Mouse (Mus musculus): ENCODE measurements around the gene Nt5c2. TPM values are rescaled to one million over a fixed set of nuclear protein-coding genes. Genes with fewer than 3 reads are reported as not detected.
A peak's percentile ranks its signal among the peaks of the same experiment; 100 is the strongest.
"Not testable (repeated sequence)": the region's sequence is repeated elsewhere in the genome, so short reads cannot be mapped to it uniquely, and the experiment has no call there.

Nt5c2 gene
- polyA plus RNA-seq, 1 experiment from 2014 or later, result 73.5 TPM

DNA sequence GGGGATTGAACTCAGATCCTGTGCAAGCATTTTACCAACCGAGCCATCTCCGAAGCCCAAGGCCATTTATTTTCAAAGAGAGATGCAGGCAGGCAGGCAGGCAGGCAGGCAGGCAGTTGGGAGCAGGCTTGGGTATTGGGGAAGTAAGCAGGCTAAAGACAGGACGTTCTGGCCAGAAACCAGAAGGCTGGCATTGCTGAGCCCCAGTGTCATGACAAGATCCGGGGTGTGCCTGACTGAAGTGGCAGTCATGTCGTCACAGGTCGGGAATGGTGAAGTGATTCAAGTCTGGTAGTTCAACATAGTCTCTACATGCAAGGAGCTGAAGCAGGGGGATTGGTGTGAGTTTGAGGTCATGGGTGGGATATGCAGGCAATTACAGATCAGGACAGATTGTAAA, 27.3 kb downstream of the Nt5c2 start:
- Histone ChIP-seq H3K27me3 (ENCODE audit: control insufficient read depth, insufficient read depth, low read length) (no peaks in the 10 kb centered on the region), H3K4me2 (no peak overlapping the region), H3K36me3 (ENCODE audit: control insufficient read depth, insufficient read depth, low read length) (no peaks in the 10 kb centered on the region), H3K9me3 (ENCODE audit: control insufficient read depth, low read length) (no peaks in the 10 kb centered on the region), H3K4me1 (ENCODE audit: control insufficient read depth, insufficient read depth, low read length) (peaks cover 3% of the 10 kb centered on the region; the same call in 1 of the 2 replicates), H3K27ac (ENCODE audit: low read depth, low read length) (no peak overlapping the region), H3K4me3 (ENCODE audit: low read depth, low read length) (no peak overlapping the region), H3K9ac (ENCODE audit: low read length) (no peak overlapping the region)
- ATAC-seq (ENCODE audit: low FRiP score) (no peak), DNase-seq (ENCODE audit: low spot score, missing footprints) (no peak)
- WGBS, result 83% methylated on average over 6 of the region's 6 CpGs

DNA sequence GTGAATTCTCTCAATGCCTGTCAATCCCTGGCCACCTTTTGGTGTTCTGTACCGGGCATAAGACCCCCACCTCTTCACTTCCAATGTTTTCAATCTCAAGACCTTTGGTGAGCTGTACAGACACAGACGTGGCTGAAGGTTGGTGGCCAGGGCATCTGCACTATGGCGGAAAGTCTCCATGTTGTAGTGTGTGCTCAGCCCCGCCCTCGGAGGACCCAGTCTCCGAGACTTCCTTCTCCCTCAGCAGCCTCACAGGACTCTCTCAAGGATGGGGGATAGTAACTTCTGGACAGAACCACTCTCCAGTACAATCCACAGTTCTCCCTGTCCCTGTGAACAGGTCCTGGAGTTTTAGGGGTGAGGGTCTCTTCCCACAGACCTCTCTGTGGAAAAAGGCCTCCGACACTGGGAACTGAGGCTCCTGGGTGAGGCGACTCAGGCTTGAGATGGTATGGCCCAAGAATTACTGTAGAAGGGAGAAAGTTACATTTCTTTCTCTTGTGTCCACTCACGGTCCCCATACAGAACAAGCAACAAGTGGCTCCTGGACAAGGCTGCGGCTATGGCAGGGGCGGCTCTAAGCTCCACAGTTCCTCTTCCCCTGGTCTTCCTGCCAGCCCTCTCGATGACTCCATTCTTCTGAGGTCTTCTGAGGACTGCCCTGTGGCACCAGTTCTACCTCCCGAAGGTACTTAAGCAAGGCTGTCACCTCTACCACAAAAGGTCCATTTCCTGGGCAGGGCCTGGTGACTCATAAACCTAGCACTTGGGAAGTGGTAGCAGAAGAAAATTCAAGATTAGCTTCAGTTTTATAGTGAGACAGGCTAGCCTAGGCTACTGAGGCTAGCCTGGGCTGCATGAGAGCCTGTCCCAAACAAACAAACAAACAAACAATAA, 30.0 kb downstream of the Nt5c2 start:
- Histone ChIP-seq H3K36me3 (ENCODE audit: control insufficient read depth, insufficient read depth, low read length) (no peaks in the 10 kb centered on the region), H3K27ac (ENCODE audit: low read depth, low read length) (no peak overlapping the region), H3K9me3 (ENCODE audit: control insufficient read depth, low read length) (no peaks in the 10 kb centered on the region), H3K4me3 (ENCODE audit: low read depth, low read length) (no peak overlapping the region), H3K4me2 (no peak overlapping the region), H3K9ac (ENCODE audit: low read length) (no peak overlapping the region), H3K27me3 (ENCODE audit: control insufficient read depth, insufficient read depth, low read length) (no peaks in the 10 kb centered on the region), H3K4me1 (ENCODE audit: control insufficient read depth, insufficient read depth, low read length) (peaks cover 3% of the 10 kb centered on the region; the same call in 1 of the 2 replicates)
- ATAC-seq (ENCODE audit: low FRiP score) (no peak), DNase-seq (ENCODE audit: low spot score, missing footprints) (no peak)
- WGBS, result 83% methylated on average over 13 of the region's 13 CpGs

DNA sequence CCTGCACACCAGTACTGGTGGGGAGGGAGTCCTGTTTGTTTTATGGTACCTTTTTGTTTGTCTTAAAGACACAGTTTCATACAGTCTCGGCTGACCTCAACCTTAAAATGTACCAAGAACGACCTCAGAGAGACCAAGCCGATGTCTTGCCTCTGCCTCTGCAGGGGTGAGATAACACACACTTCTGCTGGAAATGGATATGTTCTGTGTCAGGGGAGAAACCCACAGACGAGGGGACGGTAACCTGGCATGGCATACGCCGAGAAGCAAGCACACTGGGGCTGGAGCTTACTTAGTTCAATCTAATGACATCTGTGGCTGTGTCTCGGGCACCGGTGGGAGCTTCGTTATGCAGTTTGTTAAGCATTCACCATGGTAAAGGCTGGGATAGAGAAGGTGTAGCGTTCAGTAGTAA, 31.0 kb downstream of the Nt5c2 start:
- DNase-seq (ENCODE audit: low spot score, missing footprints) (peak; percentile 81), ATAC-seq (ENCODE audit: low FRiP score) (no peak)
- Histone ChIP-seq H3K9ac (ENCODE audit: low read length) (no peak overlapping the region), H3K4me2 (no peak overlapping the region), H3K4me1 (ENCODE audit: control insufficient read depth, insufficient read depth, low read length) (peaks cover 3% of the 10 kb centered on the region; the same call in 1 of the 2 replicates), H3K4me3 (ENCODE audit: low read depth, low read length) (no peak overlapping the region), H3K9me3 (ENCODE audit: control insufficient read depth, low read length) (no peaks in the 10 kb centered on the region), H3K27ac (ENCODE audit: low read depth, low read length) (no peak overlapping the region), H3K27me3 (ENCODE audit: control insufficient read depth, insufficient read depth, low read length) (no peaks in the 10 kb centered on the region), H3K36me3 (ENCODE audit: control insufficient read depth, insufficient read depth, low read length) (no peaks in the 10 kb centered on the region)
- WGBS, result 80% methylated on average over 11 of the region's 11 CpGs

DNA sequence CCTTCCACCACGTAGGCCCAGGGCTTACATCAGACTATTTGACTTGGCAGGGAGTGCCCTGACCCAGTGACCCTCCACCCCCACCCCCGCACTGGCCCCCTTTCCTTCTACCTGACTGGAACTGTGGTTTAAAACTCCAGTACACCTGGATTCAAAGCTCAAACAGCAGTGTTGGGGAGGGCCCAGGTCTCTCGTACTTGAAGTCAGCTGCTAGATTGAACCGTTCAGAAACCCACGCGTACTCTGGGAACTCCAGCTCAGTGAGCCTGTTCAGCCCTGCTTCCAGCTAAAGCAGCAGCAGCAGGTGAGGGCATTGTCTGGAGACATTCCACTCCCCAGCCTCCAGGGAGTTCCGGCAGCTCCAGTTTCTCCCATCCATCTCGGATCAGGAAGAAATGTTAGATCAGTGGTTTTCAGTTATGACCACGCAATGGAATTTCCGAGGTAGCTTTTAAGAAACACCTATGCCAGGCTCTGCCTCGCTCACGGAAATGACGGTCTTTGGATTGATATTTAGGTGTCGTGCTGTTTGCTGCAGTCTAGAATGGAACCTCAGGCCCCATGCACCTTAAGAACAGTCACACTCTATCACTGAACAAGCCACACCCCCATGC, 31.5 kb downstream of the Nt5c2 start:
- H3K4me3 ChIP-seq (ENCODE audit: low read depth, low read length), result no peak overlapping the region
- no peak overlapping the region for H3K9ac ChIP-seq (ENCODE audit: low read length)
- no peak for ATAC-seq (ENCODE audit: low FRiP score)
- no peak overlapping the region for H3K4me2 ChIP-seq
- no peaks in the 10 kb centered on the region for H3K36me3 ChIP-seq (ENCODE audit: control insufficient read depth, insufficient read depth, low read length)
- H3K27ac ChIP-seq (ENCODE audit: low read depth, low read length), result no peak overlapping the region
- H3K4me1 ChIP-seq (ENCODE audit: control insufficient read depth, insufficient read depth, low read length), result no peaks in the 10 kb centered on the region; the same call in 1 of the 2 replicates
- H3K27me3 ChIP-seq (ENCODE audit: control insufficient read depth, insufficient read depth, low read length), result no peaks in the 10 kb centered on the region
- WGBS, result 57% methylated on average over 14 of the region's 14 CpGs
- peak; percentile 66 for DNase-seq (ENCODE audit: low spot score, missing footprints)
- no peaks in the 10 kb centered on the region for H3K9me3 ChIP-seq (ENCODE audit: control insufficient read depth, low read length)

DNA sequence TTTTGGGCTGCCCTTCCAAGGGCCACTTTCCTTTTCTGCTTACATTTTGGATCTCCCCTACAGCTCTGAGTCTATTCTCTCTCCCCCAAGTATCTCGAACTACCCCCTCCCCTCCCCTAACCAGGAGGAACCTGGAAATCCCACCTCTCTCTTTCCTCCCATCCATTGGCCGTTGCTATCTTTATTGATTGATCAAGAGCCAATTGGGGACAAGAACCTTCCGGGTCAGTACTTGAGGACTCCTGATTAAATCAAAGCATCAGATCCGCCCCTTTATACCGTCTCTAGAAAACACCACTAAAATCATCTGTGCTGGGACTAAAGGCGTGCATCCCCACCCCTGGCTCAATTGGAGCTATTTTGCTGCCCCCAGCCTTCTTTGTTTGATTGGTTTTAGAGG, 33.5 kb downstream of the Nt5c2 start:
- H3K4me2 ChIP-seq, result no peak overlapping the region
- ATAC-seq (ENCODE audit: low FRiP score) (no peak), DNase-seq (ENCODE audit: low spot score, missing footprints) (peak; percentile 78)
- no peak overlapping the region for H3K9ac ChIP-seq (ENCODE audit: low read length)
- no peaks in the 10 kb centered on the region for H3K4me1 ChIP-seq (ENCODE audit: control insufficient read depth, insufficient read depth, low read length)
- no peaks in the 10 kb centered on the region for H3K27me3 ChIP-seq (ENCODE audit: control insufficient read depth, insufficient read depth, low read length)
- H3K27ac ChIP-seq (ENCODE audit: low read depth, low read length), result no peak overlapping the region
- H3K9me3 ChIP-seq (ENCODE audit: control insufficient read depth, low read length), result no peaks in the 10 kb centered on the region
- H3K4me3 ChIP-seq (ENCODE audit: low read depth, low read length), result no peak overlapping the region
- no peaks in the 10 kb centered on the region for H3K36me3 ChIP-seq (ENCODE audit: control insufficient read depth, insufficient read depth, low read length)
- 42% methylated on average over 6 of the region's 6 CpGs for WGBS

DNA sequence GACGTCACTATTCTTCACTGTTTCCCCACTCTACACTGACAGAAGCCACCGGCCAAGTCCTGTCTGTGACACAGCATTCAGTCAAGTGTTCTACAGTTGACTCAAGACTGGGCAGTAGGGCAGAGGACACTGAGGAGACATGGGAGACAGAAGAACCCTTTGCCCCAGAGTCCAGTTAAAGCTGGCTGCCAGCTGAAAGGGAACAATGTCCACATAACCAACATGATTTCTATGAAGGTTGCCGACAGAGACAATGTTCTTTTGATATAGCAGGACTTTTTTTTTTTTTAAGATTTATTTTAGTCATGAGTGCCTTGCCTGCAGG, 35.2 kb downstream of the Nt5c2 start:
- H3K27me3 ChIP-seq (ENCODE audit: control insufficient read depth, insufficient read depth, low read length), result no peaks in the 10 kb centered on the region
- H3K4me1 ChIP-seq (ENCODE audit: control insufficient read depth, insufficient read depth, low read length), result no peaks in the 10 kb centered on the region
- H3K36me3 ChIP-seq (ENCODE audit: control insufficient read depth, insufficient read depth, low read length), result no peaks in the 10 kb centered on the region
- ATAC-seq (ENCODE audit: low FRiP score) (no peak), DNase-seq (ENCODE audit: low spot score, missing footprints) (peak; percentile 71)
- WGBS, result 83% methylated on average over 3 of the region's 3 CpGs
- no peak overlapping the region for H3K9ac ChIP-seq (ENCODE audit: low read length)
- no peak overlapping the region for H3K27ac ChIP-seq (ENCODE audit: low read depth, low read length)
- no peak overlapping the region for H3K4me2 ChIP-seq
- no peaks in the 10 kb centered on the region for H3K9me3 ChIP-seq (ENCODE audit: control insufficient read depth, low read length)
- no peak overlapping the region for H3K4me3 ChIP-seq (ENCODE audit: low read depth, low read length)

DNA sequence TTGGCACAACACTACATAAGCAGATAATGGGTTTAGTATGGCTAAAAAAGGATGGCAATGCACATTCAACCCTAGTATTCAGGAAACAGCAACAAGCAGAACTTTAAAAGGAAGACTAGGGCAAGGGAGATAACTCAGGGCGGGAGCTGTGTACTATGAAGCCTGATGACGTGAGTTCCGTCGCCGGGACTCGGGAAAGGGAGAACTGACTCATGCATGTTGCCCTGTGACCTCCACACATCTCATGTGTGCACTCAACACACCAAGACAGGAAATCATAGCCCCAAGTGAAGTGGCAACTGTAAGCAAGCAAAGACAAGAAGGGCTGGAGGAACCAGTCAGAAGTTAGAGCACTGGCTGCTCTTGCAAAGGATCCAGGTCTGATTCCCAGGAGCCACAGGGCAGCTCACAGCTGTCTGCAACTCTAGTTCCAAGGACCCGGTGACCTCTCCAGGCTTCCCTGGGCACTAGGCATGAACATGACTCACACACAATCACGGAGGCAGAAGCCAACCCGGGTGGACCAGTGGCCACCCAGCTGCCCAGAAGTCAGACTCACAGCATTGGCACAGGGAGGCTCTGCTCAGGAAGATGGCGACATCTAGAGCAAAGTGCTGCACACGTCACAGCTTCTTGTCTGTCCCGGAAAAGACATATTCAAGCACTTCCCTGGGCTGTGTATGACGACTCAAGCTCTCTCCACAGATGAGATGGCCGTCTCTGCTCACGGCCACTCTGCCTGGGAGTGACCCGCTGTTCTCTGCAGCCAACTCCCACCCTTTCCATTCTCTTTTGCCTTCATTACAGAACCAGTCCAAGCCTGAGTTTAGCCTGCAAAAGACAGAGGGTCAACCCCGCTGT, 35.8 kb downstream of the Nt5c2 start:
- no peaks in the 10 kb centered on the region for H3K27me3 ChIP-seq (ENCODE audit: control insufficient read depth, insufficient read depth, low read length)
- H3K36me3 ChIP-seq (ENCODE audit: control insufficient read depth, insufficient read depth, low read length), result no peaks in the 10 kb centered on the region
- ATAC-seq (ENCODE audit: low FRiP score) (no peak), DNase-seq (ENCODE audit: low spot score, missing footprints) (peak; percentile 61)
- no peak overlapping the region for H3K4me2 ChIP-seq
- no peak overlapping the region for H3K9ac ChIP-seq (ENCODE audit: low read length)
- H3K4me1 ChIP-seq (ENCODE audit: control insufficient read depth, insufficient read depth, low read length), result no peaks in the 10 kb centered on the region
- no peak overlapping the region for H3K27ac ChIP-seq (ENCODE audit: low read depth, low read length)
- 86% methylated on average over 17 of the region's 17 CpGs for WGBS
- no peaks in the 10 kb centered on the region for H3K9me3 ChIP-seq (ENCODE audit: control insufficient read depth, low read length)
- no peak overlapping the region for H3K4me3 ChIP-seq (ENCODE audit: low read depth, low read length)

DNA sequence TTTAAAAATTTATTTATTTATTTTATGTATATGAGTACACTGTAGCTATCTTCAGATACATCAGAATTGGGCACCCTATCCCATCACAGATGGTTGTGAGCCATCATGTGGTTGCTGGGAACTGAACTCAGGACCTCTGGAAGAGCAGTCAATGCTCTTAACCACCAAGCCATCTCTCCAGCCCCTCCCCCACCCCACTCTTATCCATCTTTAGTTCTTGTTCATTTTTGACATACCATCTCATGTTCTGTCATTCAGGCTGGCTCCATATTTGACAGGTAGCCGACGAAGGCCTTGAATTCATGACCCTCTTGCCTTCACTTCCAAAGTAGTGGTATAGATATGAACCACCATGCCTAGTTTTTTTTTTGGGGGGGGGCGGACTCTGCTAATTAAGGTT, 36.9 kb downstream of the Nt5c2 start:
- not testable (repeated sequence) for H3K36me3 ChIP-seq (ENCODE audit: control insufficient read depth, insufficient read depth, low read length); H3K27ac ChIP-seq (ENCODE audit: low read depth, low read length); H3K9me3 ChIP-seq (ENCODE audit: control insufficient read depth, low read length); ATAC-seq (ENCODE audit: low FRiP score); H3K4me3 ChIP-seq (ENCODE audit: low read depth, low read length); H3K4me2 ChIP-seq; H3K9ac ChIP-seq (ENCODE audit: low read length); H3K27me3 ChIP-seq (ENCODE audit: control insufficient read depth, insufficient read depth, low read length); H3K4me1 ChIP-seq (ENCODE audit: control insufficient read depth, insufficient read depth, low read length)
- peak; percentile 53 for DNase-seq (ENCODE audit: low spot score, missing footprints)
- WGBS, result 98% methylated on average over 3 of the region's 3 CpGs

DNA sequence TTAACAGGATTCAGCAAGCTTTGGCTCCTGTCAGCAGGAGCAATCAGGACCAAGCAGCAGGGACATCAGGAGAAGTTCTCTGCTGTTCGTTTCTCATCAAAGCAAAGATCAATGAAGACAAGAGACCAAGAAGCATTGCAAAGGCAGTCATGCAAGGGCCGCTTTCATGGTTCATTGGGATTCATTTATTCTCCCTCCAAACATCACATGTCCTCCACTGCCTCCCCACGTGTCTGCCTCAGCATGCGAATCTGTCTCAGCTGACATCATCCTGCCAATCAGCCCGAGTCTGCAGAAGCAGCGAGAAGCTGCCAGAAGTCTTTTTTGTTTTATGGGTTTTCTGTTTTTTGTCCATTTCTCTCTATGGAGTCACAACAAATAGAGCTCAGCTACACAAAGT, 37.5 kb downstream of the Nt5c2 start:
- Histone ChIP-seq H3K4me2 (no peak overlapping the region), H3K4me1 (ENCODE audit: control insufficient read depth, insufficient read depth, low read length) (no peaks in the 10 kb centered on the region), H3K4me3 (ENCODE audit: low read depth, low read length) (no peak overlapping the region), H3K9me3 (ENCODE audit: control insufficient read depth, low read length) (no peaks in the 10 kb centered on the region), H3K9ac (ENCODE audit: low read length) (no peak overlapping the region), H3K27ac (ENCODE audit: low read depth, low read length) (no peak overlapping the region), H3K36me3 (ENCODE audit: control insufficient read depth, insufficient read depth, low read length) (no peaks in the 10 kb centered on the region), H3K27me3 (ENCODE audit: control insufficient read depth, insufficient read depth, low read length) (no peaks in the 10 kb centered on the region)
- ATAC-seq (ENCODE audit: low FRiP score) (0 out of 2 replicates have a peak, but pooled peaks have one; percentile 44), DNase-seq (ENCODE audit: low spot score, missing footprints) (peak; percentile 72)
- 20% methylated on average over 6 of the region's 6 CpGs for WGBS

Measured in midbrain, embryonic 11.5 days (tissue).